Mouse (Mus musculus) liver, embryonic 14.5 days (tissue): ENCODE measurements around the gene Iqgap2.

ENCODE experiments used
- CTCF ChIP-seq: IDR thresholded peaks from 2 replicates; pipeline ENCODE4 v1.5.1; 2016; ENCODE audit warnings: antibody characterized with exemption, low read depth, control low read depth
- EP300 ChIP-seq: IDR thresholded peaks from 2 replicates; pipeline ENCODE4 v1.6.1; 2016; ENCODE audit warnings: antibody characterized with exemption, low read depth

GRCm38 (mm10) chr13:95851611-95852010, 40.1 kb downstream of the Iqgap2 start:
- TF ChIP-seq CTCF (no peak), EP300 (no peak)
